Mouse (Mus musculus) frontal cortex, adult 2 months (tissue): ENCODE results near the gene Diablo. TPM values are rescaled to one million over a fixed set of nuclear protein-coding genes. Genes with fewer than 3 reads are reported as not detected.

Source experiments
- DNase-seq, 2 experiments: peaks; one replicate each; pipeline ENCODE4 v3.0.0; 2022; ENCODE audit warnings: low spot score in 1 of 2; ENCODE audit errors: extremely low spot score in 1 of 2
- polyA plus RNA-seq: library from polyadenylated mRNA; depleted of rRNA; stranded (reverse); fragments of >200 nt; gene quantifications from 2 replicates; pipeline ENCODE4 v1.2.3, GENCODE M21; 2012; rRNA removed

Diablo gene
- polyA plus RNA-seq, 1 experiment: 81.5 TPM

DNA sequence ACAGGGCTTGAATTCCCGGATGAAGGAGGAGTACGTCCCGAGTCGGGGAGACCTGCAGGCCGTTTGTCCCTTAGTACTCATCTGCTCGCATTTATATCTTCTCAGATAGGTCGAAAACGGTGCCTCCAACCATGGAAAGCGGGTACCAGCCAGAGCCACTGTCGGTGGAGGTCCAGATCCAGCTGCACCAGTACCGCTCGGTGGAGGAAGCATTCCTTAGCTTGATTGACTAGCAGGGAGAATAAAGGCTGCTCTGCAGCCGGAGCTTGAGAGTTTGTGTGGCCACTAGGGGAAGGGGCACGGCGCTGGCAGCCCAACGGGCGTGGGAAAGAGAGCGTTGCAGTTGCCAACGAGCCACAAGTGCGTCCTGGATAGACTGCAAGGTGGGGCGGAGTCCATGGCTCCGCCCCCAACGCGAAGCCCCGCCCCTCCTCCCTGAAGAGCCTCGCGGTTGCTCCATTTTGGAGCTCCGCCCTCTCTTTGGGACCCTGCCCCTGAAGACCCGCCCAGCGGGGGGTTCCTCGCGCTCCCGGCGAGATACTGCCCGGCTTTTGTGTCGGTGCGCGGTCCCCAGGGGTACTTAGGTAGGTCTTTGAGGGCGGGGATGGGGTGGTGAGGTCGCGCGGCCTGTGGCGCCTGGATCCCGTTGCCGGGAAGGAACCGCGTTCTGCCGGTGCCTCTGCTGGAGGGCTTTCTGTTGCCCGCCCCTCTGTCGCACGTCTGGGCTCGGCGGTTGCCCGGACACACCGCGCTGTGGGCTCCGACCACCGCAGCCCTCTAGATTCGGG is 15.8 kb downstream of the Diablo start:
- DNase-seq: peak; percentile 55 to 81

DNA sequence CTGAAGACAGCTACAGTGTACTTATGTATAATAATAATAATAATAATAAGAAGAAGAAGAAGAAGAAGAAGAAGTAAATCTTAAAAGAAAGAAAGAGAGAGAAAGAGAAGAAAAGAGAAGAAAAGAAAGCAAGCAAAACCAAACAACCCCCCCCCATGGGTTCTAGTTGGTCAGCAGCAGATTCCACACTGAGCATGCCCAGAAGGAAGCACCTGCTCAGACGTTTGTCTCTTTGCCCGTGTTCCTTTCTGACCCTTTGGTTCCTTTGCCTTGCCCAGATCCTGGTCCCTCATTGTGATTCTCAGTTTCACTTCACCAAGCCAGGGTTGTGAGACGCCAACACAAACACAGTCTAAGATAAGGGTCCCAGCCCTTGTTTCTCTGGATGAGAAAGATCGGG is 22.0 kb downstream of the Diablo start:
- no peak for DNase-seq

DNA sequence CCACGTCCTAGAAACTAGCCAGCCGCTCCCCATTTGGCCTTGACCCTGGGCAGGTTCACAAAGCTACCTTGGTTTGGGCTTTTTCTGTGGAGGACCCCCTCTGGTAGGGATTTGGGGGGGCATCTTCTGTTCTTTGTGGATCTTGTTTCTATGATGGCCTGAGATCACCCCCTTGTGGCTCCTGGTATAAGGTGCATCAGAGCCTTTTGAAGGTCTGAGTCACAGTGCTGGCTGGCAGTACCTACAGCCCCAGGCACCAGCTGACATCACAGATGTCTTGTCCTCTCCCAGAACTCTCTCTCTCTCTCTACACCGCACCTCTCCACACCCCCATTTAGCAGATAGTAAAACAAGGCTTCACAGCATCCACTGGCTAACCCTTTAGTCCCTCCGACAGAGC is 24.3 kb downstream of the Diablo start:
- DNase-seq: peak in 1 of 2 experiments; percentile 69

DNA sequence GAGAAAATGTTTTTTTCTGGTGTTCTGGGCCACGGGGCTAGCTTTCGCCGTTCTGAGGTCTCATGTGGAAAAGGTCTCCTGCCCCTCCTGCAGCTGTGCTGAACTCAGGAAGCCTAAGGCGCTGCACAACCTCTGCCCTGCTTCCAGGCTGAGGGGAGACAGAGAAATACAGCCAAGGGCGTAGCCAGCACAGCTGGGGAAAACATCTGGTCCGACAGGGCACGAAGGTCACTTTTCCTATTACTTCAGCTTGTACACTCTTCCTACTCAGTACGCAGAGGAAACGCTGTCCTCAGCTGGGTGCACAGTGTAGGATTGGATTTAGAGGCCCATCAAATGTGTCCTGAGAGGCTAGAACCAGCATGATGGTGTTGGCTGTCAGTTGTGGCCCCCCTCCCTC is 34.0 kb downstream of the Diablo start:
- DNase-seq: no peak

DNA sequence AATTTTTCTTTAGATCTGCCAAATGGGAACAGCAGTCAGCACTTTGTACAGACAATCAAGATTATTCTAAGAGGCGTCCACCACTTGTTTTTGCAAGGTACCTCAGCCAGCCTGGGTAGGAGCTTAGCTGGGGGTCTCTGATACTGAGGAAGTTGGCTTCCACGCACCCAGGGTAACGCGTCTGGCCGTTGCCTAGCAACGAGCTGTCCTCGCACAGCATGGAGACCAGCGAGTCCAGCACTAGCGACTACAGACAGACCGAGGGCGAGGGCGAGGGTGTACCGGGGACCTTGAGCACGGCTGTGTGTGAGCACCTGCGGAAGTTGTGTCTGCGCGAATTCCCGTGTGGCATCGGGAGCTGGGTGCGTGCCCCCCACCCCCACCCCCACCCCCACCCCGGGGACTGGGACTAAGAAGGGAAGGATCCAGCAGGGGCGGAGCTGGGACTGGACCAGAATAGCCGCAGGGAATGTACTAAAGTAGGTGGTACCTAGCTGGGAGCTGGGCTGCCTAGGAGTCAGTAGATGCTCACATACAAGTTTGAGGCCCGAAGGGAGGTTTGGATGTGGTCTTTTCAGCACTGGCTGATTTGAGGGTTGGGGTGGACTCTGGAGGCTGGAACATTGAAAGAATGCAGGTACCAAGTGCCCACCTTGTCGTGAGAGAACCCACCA is 34.7 kb downstream of the Diablo start, which contains the start of the genes Lrrc43 and Il31:
Gene Lrrc43, plus strand, starts transcription at position 194 of the 674 bp plus-strand sequence.
Gene Il31, minus strand, starts transcription at position 378 of the 674 bp plus-strand sequence.
- DNase-seq: no peak

DNA sequence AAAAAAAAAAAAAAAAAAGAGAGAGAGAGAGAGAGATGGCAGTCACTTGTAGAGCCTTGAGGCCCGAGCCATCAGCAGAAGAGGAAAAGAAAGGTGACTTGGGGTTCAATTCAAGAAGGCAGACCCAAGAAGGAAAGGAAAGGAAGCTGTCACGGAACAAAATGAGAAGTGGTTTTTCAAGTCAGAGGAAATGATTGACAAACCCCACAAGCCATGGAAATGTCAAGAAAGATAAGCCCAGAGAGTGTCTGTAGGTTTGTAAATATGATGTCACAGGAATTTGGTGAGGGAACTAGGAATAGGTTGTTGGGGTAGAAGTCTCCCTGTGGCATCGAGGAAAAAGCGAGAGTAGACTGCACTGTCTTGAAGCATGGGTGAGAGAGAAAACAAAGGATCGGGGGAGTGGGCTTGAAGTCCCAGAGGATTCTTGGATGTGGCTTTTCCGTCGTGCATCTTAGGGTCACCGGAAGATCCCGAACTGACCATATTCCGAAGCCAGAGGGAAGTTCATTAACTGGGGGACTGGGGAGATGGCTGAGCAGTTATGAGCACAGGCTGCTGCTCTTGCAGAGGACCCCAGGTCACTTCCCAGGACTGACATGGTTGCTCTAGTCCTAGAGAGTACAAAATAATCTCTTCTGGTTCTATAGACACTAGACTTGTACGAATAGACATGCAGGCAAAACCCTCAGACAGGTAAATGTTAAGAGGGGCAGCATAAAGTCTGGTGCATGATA is 36.1 kb downstream of the Diablo start:
- no peak for DNase-seq

DNA sequence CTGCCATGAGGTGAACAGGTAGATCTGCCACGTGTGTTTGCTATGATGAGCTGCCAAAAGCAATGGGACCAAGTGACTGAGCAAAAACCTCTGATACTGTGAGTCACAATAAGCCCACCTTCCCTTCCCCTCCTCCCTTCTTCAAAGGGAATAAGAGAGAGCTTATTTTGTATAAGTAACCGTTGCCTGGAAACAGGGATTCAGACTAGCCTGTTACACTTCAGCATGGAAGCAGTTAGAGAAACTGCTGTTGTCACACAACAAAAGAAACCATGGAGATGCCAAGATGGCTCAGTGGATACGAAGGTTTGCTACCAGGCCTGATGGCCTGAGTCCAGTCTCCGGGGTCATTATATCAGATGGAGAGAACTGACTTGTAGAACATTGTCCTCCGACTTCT is 50.2 kb downstream of the Diablo start:
- peak in 1 of 2 experiments; percentile 3 for DNase-seq

DNA sequence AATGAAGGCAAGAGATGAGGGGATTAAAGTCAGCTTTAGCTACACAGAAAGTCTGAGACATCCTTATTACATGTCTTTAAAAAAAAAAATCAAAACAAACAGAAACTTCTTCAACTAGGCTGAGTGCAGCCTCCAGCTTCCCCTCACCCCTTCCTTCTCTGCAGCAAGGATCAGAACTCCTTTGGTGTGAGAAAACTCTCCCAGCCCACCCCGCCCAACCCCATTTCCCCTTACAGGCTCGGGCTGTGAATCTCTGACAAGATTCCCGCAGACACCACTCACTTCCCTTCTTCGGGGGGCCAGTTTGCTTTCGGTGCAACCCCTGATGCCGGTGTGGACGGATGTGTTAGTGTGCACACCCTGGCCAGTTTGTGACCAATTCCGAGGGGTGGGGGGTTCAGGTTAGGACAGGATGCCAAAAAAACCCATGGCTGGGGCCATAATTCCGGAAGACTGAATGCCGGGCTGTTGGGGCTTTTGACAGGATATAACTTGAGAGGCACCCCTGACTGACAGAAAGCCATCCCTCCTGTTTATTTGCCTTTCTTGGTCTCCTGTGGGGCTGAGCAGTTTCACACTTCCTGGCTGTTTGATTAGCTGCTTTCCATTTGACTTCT is 53.1 kb downstream of the Diablo start:
- DNase-seq: no peak

DNA sequence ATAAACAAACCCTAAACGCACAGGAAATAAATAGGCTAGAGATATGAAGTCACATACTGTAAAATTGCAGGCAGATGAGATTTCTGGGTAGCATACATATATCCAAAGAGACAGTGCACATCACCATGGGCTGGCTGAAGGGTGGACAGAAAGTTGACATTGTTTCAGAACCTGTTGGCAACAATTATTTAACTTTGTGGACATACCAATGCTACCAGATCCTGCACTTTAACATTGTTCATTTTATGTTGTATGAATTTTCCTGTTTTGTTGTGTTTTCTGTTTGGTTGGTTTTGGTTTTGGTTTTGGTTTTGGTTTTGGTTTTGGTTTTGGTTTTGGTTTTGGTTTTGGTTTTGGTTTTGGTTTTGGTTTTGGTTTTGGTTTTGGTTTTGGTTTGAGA is 59.3 kb downstream of the Diablo start:
- no peak for DNase-seq

DNA sequence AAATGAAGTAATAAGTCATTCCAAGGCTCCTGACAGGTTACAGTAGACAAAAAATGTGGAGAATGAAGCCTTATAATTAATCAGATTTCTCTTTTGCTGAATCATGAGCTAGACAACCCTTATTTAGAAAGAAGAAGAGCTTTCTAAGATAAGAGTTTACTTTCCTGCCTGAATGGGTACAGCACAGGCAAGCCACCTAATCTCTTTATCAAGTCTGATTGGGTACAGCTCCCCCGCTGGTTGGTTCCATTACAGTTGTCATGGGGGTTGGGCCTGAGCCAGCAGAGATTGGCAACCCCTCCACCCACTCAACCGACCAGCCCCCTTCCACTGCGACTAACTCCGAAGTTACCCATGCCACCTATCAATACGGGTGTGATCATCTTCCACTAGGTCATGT is 62.6 kb downstream of the Diablo start:
- no peak for DNase-seq

Other genes with a start within 250 kb of the Diablo start
- gene Bcl7a, start 180.3 kb downstream of the Diablo start, polyA plus RNA-seq: 37.0 and 40.7 TPM in 2 replicates
- 18.5 and 19.4 TPM in 2 replicates for gene Mlxip, start 129.4 kb downstream of the Diablo start, polyA plus RNA-seq
- gene Lrrc43, start 34.9 kb downstream of the Diablo start, polyA plus RNA-seq: 0.65 and 0.90 TPM in 2 replicates
- not detected in 2 replicates for gene Il31, start 34.7 kb downstream of the Diablo start, polyA plus RNA-seq
- 0.97 and 1.4 TPM in 2 replicates for gene B3gnt4, start 13.7 kb downstream of the Diablo start, polyA plus RNA-seq
- 9.7 and 13.0 TPM in 2 replicates for gene Gm49027, start 1.3 kb upstream of the Diablo start, polyA plus RNA-seq
- 50.9 and 56.4 TPM in 2 replicates for gene Vps33a, start 48.9 kb upstream of the Diablo start, polyA plus RNA-seq
- 85.6 and 88.1 TPM in 2 replicates for gene Clip1, start 160.4 kb upstream of the Diablo start, polyA plus RNA-seq
- 56.0 and 61.6 TPM in 2 replicates for gene Zcchc8, start 196.9 kb upstream of the Diablo start, polyA plus RNA-seq
- gene Rsrc2, start 225.2 kb upstream of the Diablo start, polyA plus RNA-seq: 105 and 129 TPM in 2 replicates
- 0.60 and 0.78 TPM in 2 replicates for gene Kntc1, start 225.5 kb upstream of the Diablo start, polyA plus RNA-seq